Mouse (Mus musculus) C2C12 (cell line): Measurements from ENCODE around the gene Rnf144b. TPM values are rescaled to one million over a fixed set of nuclear protein-coding genes. Genes with fewer than 3 reads are reported as not detected.

Source experiments
- H3K27me3 ChIP-seq: one replicate; pipeline ENCODE4 v1.6.1; 2011; ENCODE audit not compliant: control insufficient read depth, insufficient read depth, insufficient read length
- H3K36me3 ChIP-seq: one replicate; pipeline ENCODE4 v1.6.1; 2011; ENCODE audit not compliant: control insufficient read depth, insufficient read depth
- H3K4me3 ChIP-seq: one replicate; pipeline ENCODE4 v1.5.1; 2011; ENCODE audit warnings: mild to moderate bottlenecking, control low read depth; ENCODE audit not compliant: poor library complexity, insufficient read depth, severe bottlenecking
- H3K79me2 ChIP-seq: one replicate; pipeline ENCODE4 v1.6.1; 2011; ENCODE audit not compliant: control insufficient read depth, insufficient read depth
- H3K79me3 ChIP-seq: one replicate; pipeline ENCODE4 v1.6.1; 2011; ENCODE audit warnings: low read depth, control low read depth
- H3ac ChIP-seq: one replicate; pipeline ENCODE3; 2011; ENCODE audit warnings: low read depth; ENCODE audit not compliant: control insufficient read depth, insufficient read length
- CEBPB ChIP-seq: IDR thresholded peaks from one replicate; pipeline ENCODE4 v1.6.1; 2011; ENCODE audit warnings: low read depth, mild to moderate bottlenecking, control low read depth, moderate library complexity
- CTCF ChIP-seq: IDR thresholded peaks from one replicate; pipeline ENCODE4 v1.5.1; 2011; ENCODE audit not compliant: control insufficient read depth, insufficient read depth, insufficient read length
- FOSL1 ChIP-seq: IDR thresholded peaks from one replicate; pipeline ENCODE4 v1.8.0; 2011; ENCODE audit warnings: mild to moderate bottlenecking, low read length; ENCODE audit not compliant: poor library complexity, insufficient read depth, severe bottlenecking
- MAX ChIP-seq: IDR thresholded peaks from one replicate; pipeline ENCODE4 v1.6.1; 2011; ENCODE audit warnings: mild to moderate bottlenecking, control low read depth
- MYOD1 ChIP-seq: IDR thresholded peaks from one replicate; pipeline ENCODE4 v1.6.1; 2011; ENCODE audit warnings: low read depth; ENCODE audit not compliant: control insufficient read depth, insufficient read length
- MYOG ChIP-seq: IDR thresholded peaks from one replicate; pipeline ENCODE4 v1.6.1; 2011; ENCODE audit not compliant: control insufficient read depth, insufficient read length; ENCODE audit errors: extremely low read depth
- USF1 ChIP-seq: IDR thresholded peaks from one replicate; pipeline ENCODE4 v1.6.1; 2011; ENCODE audit warnings: low read depth, mild to moderate bottlenecking, control low read depth, moderate library complexity
- polyA plus RNA-seq: library from polyadenylated mRNA; unstranded; fragments of >200 nt; fragmentation: generic; extraction: Trizol; gene quantifications from one replicate; pipeline ENCODE4 v1.2.1, GENCODE M21; 2012; ENCODE audit warnings: missing spikeins

The Rnf144b gene
- polyA plus RNA-seq, 1 experiment: 0.28 TPM

DNA sequence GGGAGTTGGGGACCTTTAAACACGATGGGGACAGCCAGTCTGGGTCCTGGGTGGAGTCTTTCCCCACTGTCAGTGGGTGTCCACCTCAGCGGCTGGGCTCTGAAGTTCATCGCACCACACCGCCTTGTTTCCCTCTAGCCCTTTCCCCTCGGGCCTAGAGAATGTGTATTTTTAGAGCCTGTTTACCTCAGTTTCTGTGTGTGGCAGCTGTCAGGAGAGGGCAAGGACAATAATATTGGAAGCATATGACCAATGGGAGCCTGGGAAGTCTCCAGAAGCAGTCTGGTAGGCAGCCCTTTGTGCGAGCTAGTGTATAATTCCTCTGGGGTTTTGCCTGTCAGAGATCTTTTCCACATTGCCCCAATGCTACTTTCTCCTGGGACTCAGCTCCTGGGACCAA is 95.9 kb downstream of the Rnf144b start:
- Histone ChIP-seq H3K79me3 (no peaks in the 10 kb centered on the region), H3K79me2 (no peaks in the 10 kb centered on the region), H3K27me3 (no peaks in the 10 kb centered on the region), H3K36me3 (no peaks in the 10 kb centered on the region), H3ac (no peak overlapping the region), H3K4me3 (no peak overlapping the region)
- TF ChIP-seq CTCF: no peak
- no peak for TF ChIP-seq FOSL1
- TF ChIP-seq MYOG: no peak
- TF ChIP-seq MAX: no peak
- no peak for TF ChIP-seq MYOD1
- TF ChIP-seq CEBPB: no peak
- TF ChIP-seq USF1: no peak

- Histone ChIP-seq H3K79me3 (no peaks in the 10 kb centered on the region), H3K27me3 (no peaks in the 10 kb centered on the region), H3K36me3 (no peaks in the 10 kb centered on the region), H3K4me3 (no peak overlapping the region), H3ac (no peak overlapping the region), H3K79me2 (no peaks in the 10 kb centered on the region)
- no peak for TF ChIP-seq FOSL1
- no peak for TF ChIP-seq MAX
- no peak for TF ChIP-seq USF1
- TF ChIP-seq CTCF: no peak
- TF ChIP-seq MYOD1: no peak
- TF ChIP-seq CEBPB: no peak
- TF ChIP-seq MYOG: no peak
These were observed 98.0 kb downstream of the Rnf144b start for GRCm38 (mm10) chr13:47220426-47220825.

DNA sequence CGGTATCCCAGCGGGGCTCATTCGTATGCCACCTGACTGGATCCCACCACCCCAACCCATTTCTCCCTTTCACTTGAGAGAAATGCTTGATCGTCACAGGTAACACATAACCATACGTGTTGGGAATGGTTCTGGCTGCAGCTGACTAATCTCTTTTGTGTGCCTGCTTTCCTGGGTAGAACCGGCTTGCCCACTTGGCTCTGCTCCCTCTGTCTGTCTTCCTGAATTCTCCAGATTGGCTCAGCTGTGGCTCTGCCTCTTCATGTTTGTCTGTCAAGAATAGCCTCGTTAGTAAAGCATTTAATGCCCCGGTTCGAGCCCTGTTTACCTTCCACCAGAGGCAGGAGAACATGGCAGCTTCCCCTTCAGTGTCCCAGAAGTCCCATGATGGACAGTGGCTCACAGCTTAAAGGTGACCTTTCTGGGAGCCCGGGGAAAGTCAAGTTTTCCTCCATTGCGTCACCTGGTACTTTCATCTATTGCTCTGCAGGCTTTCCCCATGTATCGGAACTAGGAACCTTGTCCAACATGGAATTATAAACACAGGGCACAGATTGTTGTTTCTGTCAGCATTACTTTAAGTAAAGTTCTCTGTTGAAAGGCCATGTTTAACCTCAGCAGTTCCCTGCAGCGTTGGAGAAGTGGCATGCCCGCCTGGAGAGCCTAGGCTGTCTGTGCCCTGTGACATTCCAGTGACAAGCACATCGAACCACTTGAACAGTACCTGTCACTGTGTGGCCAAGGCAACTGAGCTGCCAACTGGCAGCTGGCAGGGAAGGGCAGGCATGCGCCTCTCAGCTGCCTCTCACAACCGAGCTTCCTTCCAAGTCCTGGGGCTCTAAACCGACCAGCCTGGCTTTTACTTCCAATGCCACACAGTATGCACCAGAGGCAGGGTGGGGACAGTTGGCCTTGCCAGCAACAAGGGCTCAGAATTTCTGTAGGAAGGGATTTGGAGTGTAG is 101.4 kb downstream of the Rnf144b start:
- no peaks in the 10 kb centered on the region for H3K79me3 ChIP-seq
- TF ChIP-seq MYOD1: no peak
- TF ChIP-seq USF1: no peak
- no peak for TF ChIP-seq CTCF
- TF ChIP-seq FOSL1: no peak
- no peak for TF ChIP-seq MAX
- no peak for TF ChIP-seq MYOG
- TF ChIP-seq CEBPB: no peak
- H3K79me2 ChIP-seq: no peaks in the 10 kb centered on the region
- no peaks in the 10 kb centered on the region for H3K27me3 ChIP-seq
- no peak overlapping the region for H3K4me3 ChIP-seq
- no peak overlapping the region for H3ac ChIP-seq
- H3K36me3 ChIP-seq: no peaks in the 10 kb centered on the region

DNA sequence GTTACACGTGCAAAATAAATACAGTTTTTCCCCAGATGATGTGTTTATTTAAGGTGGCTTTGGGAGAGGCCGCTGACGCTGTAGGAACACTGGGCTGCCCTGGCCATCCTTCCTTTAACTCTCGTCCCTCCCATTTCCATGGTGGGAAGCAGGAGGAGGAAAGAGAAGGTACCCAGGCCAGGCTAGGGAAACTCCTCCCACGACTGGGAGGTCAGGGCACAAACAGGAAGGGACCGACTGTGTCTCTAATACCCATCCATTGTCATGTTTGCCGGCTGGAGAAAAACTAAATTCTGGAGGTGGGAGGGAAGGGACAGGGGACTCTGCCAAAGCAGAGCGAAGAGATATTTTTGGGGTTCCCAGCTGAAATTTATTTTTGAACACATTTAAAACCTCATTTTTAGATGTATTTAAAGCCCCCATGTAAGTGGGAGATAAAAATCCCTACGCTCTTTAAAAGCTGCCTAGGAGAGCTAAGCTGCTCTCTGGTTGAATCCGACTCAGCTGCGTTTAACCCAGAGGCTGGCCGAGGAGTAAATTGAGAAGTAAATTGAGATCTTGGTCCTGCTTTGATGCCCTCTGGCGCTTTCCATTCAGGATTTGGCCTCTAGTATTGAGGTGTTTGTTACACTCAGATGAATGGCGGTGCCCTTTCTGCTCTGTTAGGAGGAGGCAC is 102.3 kb downstream of the Rnf144b start:
- Histone ChIP-seq H3K36me3 (no peaks in the 10 kb centered on the region), H3K4me3 (no peak overlapping the region), H3K27me3 (no peaks in the 10 kb centered on the region)

DNA sequence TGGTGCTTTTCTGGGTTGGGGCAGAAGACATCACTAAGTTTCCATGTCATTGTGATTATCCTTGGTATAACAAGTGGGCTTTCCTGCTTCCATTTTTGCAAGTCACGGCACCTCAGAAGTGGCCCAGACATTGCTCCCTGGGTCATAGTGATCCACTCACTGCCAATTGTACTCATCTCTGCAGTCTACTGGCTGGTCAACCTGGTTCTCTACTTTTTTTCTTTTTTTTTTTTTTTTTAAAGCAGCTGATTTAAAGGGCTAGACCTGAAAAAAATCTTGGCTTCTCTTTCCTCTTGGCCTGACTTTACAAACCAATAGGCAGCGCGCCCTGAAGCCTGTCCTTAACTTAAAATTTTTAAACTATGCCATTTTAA is 102.9 kb downstream of the Rnf144b start:
- Histone ChIP-seq H3K4me3 (no peak overlapping the region), H3K79me3 (no peaks in the 10 kb centered on the region), H3K27me3 (no peaks in the 10 kb centered on the region), H3ac (no peak overlapping the region), H3K79me2 (no peaks in the 10 kb centered on the region), H3K36me3 (no peaks in the 10 kb centered on the region)
- TF ChIP-seq FOSL1: no peak
- TF ChIP-seq CEBPB: no peak
- TF ChIP-seq MAX: no peak
- no peak for TF ChIP-seq CTCF
- TF ChIP-seq MYOG: no peak
- no peak for TF ChIP-seq MYOD1
- TF ChIP-seq USF1: no peak

More for the DNA sequence above, 102.3 kb downstream of the Rnf144b start:
- no peak for TF ChIP-seq USF1
- no peak for TF ChIP-seq CTCF
- TF ChIP-seq MYOG: no peak
- TF ChIP-seq MYOD1: no peak
- TF ChIP-seq MAX: no peak
- TF ChIP-seq FOSL1: no peak
- no peak for TF ChIP-seq CEBPB
- H3K79me2 ChIP-seq: no peaks in the 10 kb centered on the region
- H3ac ChIP-seq: no peak overlapping the region
- H3K79me3 ChIP-seq: no peaks in the 10 kb centered on the region
